Mouse (Mus musculus): ENCODE measurements around the gene Gtf2f1. TPM values are rescaled to one million over a fixed set of nuclear protein-coding genes. Genes with fewer than 3 reads are reported as not detected.

The Gtf2f1 gene
- total RNA-seq, 1 experiment from 2014 or later = 83.1 TPM

GRCm38 (mm10) chr17:56982013-56982412 lies 29.1 kb downstream of the Gtf2f1 start, which contains the start of gene Acer1:
TSS of gene Acer1 (minus strand) at chr17:56982126.
- 0 out of 2 replicates have a peak, but pooled peaks have one; percentile 15 for ATAC-seq (replicated peaks; ENCODE audit: insufficient number of reproducible peaks, low FRiP score, low TSS enrichment, poor library complexity, severe bottlenecking)

- ATAC-seq (replicated peaks; ENCODE audit: insufficient number of reproducible peaks, low FRiP score, low TSS enrichment, poor library complexity, severe bottlenecking) = no peak
Measured at GRCm38 (mm10) chr17:56981049-56981448, 30.0 kb downstream of the Gtf2f1 start.

GRCm38 (mm10) chr17:56979524-56979923 lies 31.6 kb downstream of the Gtf2f1 start:
- ATAC-seq (replicated peaks; ENCODE audit: insufficient number of reproducible peaks, low FRiP score, low TSS enrichment, poor library complexity, severe bottlenecking) = no peak

- no peak for ATAC-seq (replicated peaks; ENCODE audit: insufficient number of reproducible peaks, low FRiP score, low TSS enrichment, poor library complexity, severe bottlenecking)
Measured at GRCm38 (mm10) chr17:56976531-56977390, 34.3 kb downstream of the Gtf2f1 start.

- ATAC-seq (replicated peaks; ENCODE audit: insufficient number of reproducible peaks, low FRiP score, low TSS enrichment, poor library complexity, severe bottlenecking) = no peak
Measured at GRCm38 (mm10) chr17:56975391-56975790, 35.7 kb downstream of the Gtf2f1 start.

GRCm38 (mm10) chr17:56974708-56975240 lies 36.3 kb downstream of the Gtf2f1 start:
- ATAC-seq (replicated peaks; ENCODE audit: insufficient number of reproducible peaks, low FRiP score, low TSS enrichment, poor library complexity, severe bottlenecking) = no peak

- no peak for ATAC-seq (replicated peaks; ENCODE audit: insufficient number of reproducible peaks, low FRiP score, low TSS enrichment, poor library complexity, severe bottlenecking)
Measured at GRCm38 (mm10) chr17:56973956-56974707, 37.0 kb downstream of the Gtf2f1 start.

GRCm38 (mm10) chr17:56970081-56970480 lies 41.0 kb downstream of the Gtf2f1 start:
- ATAC-seq (replicated peaks; ENCODE audit: insufficient number of reproducible peaks, low FRiP score, low TSS enrichment, poor library complexity, severe bottlenecking) = no peak

GRCm38 (mm10) chr17:56969321-56969720 lies 41.8 kb downstream of the Gtf2f1 start:
- ATAC-seq (replicated peaks; ENCODE audit: insufficient number of reproducible peaks, low FRiP score, low TSS enrichment, poor library complexity, severe bottlenecking) = no peak

- ATAC-seq (replicated peaks; ENCODE audit: insufficient number of reproducible peaks, low FRiP score, low TSS enrichment, poor library complexity, severe bottlenecking) = no peak
Measured at GRCm38 (mm10) chr17:56963646-56964045, 47.4 kb downstream of the Gtf2f1 start.

GRCm38 (mm10) chr17:56962642-56963405 lies 48.3 kb downstream of the Gtf2f1 start:
- ATAC-seq (replicated peaks; ENCODE audit: insufficient number of reproducible peaks, low FRiP score, low TSS enrichment, poor library complexity, severe bottlenecking) = no peak

GRCm38 (mm10) chr17:56961880-56962279 lies 49.2 kb downstream of the Gtf2f1 start:
- no peak for ATAC-seq (replicated peaks; ENCODE audit: insufficient number of reproducible peaks, low FRiP score, low TSS enrichment, poor library complexity, severe bottlenecking)

- no peak for ATAC-seq (replicated peaks; ENCODE audit: insufficient number of reproducible peaks, low FRiP score, low TSS enrichment, poor library complexity, severe bottlenecking)
Measured at GRCm38 (mm10) chr17:56958667-56959066, 52.4 kb downstream of the Gtf2f1 start.

GRCm38 (mm10) chr17:56957763-56958429 lies 53.2 kb downstream of the Gtf2f1 start:
- peak; percentile 85 for ATAC-seq (replicated peaks; ENCODE audit: insufficient number of reproducible peaks, low FRiP score, low TSS enrichment, poor library complexity, severe bottlenecking)

GRCm38 (mm10) chr17:56954871-56955270 lies 56.2 kb downstream of the Gtf2f1 start:
- no peak for ATAC-seq (replicated peaks; ENCODE audit: insufficient number of reproducible peaks, low FRiP score, low TSS enrichment, poor library complexity, severe bottlenecking)
